Mouse (Mus musculus) heart, adult 9 months (tissue): ENCODE measurements around the gene Ldah.
"Not testable (repeated sequence)": the region's sequence is repeated elsewhere in the genome, so short reads cannot be mapped to it uniquely, and the experiment has no call there.

Source experiments
- DNase-seq, 2 experiments: peaks; one replicate each; pipeline ENCODE4 v3.0.0; 2022; ENCODE audit warnings: low spot score in 2 of 2

Ldah gene

GRCm38 (mm10) chr12:8207978-8208403, at the start of gene Ldah:
Gene Ldah, plus strand, starts transcription at chr12:8208107.
- DNase-seq = peak; percentile 72 to 80

DNA sequence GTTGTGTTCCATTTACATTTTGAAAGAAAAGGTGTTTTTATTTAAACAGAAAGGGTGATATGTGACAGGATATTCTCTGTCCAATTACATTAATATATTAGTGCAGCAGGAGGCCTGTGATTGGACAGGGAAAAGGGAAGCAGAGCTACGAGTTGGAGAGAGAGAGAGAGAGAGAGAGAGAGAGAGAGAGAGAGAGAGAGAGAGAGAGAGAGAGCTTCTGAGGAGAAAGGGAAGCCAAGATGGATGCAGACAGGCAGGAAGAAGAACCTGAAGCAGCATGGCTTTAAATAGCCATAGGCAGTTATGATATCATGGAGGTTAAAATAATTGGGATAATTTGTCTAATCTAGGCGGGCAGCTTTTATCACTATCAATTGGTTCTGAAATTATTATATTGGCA, 40.2 kb upstream of the Ldah start:
- DNase-seq = no peak

DNA sequence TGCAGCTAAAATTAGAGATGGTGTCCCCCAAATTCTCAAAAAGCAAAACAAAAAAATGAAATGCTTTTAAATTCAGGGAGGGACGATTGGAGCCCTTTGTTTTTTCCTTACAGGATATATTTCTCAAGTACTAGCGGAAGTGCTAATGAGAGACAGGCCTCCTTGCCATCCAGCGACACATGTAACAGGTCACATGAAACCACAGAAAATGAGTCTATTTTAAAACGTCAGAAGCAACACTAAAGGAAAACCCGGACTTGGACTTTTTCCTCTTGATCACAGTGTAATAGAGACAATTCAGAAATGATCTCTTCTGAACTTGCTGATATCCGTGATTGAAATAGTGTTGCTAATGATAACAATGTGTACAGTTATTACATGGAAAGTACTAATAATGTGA, 27.0 kb upstream of the Ldah start:
- DNase-seq = no peak

- no peak for DNase-seq
These were observed 26.2 kb upstream of the Ldah start for GRCm38 (mm10) chr12:8181744-8182143.

GRCm38 (mm10) chr12:8184518-8184917, 23.4 kb upstream of the Ldah start:
- DNase-seq = no peak

- no peak for DNase-seq
These were observed 19.7 kb upstream of the Ldah start for GRCm38 (mm10) chr12:8188161-8188560.

GRCm38 (mm10) chr12:8188796-8189535, 18.9 kb upstream of the Ldah start:
- DNase-seq = not testable (repeated sequence)

GRCm38 (mm10) chr12:8189722-8190121, 18.2 kb upstream of the Ldah start:
- no peak for DNase-seq

DNA sequence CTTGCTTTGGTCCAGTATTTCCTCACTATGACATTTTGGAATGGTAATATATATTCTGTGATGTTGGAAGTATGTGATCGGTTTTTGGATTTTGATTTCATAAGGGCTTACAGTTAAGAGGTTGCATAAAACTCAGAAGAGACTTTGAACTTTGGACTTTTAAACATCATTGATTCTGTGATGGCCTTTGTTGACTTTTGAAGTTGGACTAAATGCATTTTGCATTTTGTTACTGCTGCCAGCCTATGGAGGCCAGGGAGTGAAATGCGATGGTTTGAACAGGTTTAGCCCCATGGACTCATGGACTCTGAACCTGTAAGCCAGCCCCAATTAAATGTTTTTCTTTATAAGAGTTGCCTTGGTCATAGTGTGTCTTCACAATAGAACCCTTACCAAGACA, 2.2 kb upstream of the Ldah start:
- DNase-seq = no peak

- no peak for DNase-seq
These were observed 329 bp upstream of the Ldah start for GRCm38 (mm10) chr12:8207578-8207977.

GRCm38 (mm10) chr12:8216392-8217280, 8.7 kb downstream of the Ldah start:
- no peak for DNase-seq

GRCm38 (mm10) chr12:8223036-8223435, 15.1 kb downstream of the Ldah start:
- DNase-seq = no peak

GRCm38 (mm10) chr12:8231101-8231500, 23.2 kb downstream of the Ldah start:
- no peak for DNase-seq

- no peak for DNase-seq
These were observed 24.8 kb downstream of the Ldah start for GRCm38 (mm10) chr12:8232679-8233078.

GRCm38 (mm10) chr12:8242181-8242580, 34.3 kb downstream of the Ldah start:
- DNase-seq = no peak

DNA sequence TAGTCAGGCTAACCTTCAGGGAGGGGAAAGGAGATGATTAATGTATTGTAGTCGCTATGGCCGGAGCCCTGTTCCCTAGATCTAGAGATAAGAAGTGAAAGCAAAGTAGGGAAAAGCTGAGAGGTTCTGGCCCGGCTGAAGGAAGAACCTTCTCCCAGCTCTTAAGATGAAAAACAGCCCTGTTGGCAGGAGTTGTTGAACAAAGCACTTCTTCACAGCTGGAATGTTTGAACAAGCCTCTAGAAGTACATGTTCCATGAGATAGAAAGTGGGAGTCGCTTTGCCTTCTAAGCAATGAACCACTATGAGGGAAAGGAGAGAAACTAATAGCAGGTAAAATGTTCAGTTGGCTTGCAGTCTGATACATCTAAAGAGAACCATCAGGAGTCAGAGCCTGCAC, 36.8 kb downstream of the Ldah start:
- DNase-seq = no peak

GRCm38 (mm10) chr12:8260297-8260696, 52.4 kb downstream of the Ldah start:
- no peak for DNase-seq

- DNase-seq = no peak
These were observed 58.4 kb downstream of the Ldah start for GRCm38 (mm10) chr12:8266311-8266710.

DNA sequence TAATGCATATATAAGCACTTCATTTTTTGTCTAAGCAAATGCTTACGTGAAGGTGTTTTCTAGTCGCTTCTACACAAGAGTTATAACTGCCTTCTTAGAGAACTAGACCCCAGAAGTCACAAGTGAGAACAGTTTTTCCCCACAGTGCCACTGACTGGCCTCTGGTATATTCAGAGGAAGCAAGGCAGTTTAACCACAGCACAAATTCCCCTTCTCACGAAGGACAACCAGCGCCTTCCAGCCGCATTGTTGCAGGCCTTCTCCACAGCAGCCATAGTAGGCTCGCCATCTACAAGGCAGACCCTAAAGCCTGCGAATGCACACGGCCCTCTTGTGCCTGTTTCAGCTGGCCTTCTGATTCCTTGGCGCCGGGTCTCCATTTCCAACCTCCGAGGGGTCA, 61.7 kb downstream of the Ldah start:
- DNase-seq = no peak

DNA sequence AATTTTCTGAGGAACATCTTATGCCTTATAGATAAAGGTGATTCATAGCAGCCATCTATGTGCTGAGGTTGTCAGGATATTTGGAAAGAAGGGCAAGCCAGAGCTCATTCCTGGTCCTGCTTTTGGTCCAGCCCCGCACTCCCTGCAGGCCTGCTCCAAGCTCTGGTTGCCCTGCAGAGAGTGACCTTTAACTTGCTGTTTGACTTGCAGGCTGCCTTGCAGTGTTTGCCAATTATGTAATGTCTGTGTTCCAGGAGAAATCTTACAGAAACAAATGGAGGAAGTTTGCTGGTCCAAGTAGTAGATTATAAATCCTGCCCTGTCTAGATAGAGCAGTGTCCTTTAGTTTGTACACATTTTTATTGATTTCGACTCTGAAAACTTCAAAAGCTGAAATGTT, 63.5 kb downstream of the Ldah start:
- DNase-seq = peak in 1 of 2 experiments; percentile 6

DNA sequence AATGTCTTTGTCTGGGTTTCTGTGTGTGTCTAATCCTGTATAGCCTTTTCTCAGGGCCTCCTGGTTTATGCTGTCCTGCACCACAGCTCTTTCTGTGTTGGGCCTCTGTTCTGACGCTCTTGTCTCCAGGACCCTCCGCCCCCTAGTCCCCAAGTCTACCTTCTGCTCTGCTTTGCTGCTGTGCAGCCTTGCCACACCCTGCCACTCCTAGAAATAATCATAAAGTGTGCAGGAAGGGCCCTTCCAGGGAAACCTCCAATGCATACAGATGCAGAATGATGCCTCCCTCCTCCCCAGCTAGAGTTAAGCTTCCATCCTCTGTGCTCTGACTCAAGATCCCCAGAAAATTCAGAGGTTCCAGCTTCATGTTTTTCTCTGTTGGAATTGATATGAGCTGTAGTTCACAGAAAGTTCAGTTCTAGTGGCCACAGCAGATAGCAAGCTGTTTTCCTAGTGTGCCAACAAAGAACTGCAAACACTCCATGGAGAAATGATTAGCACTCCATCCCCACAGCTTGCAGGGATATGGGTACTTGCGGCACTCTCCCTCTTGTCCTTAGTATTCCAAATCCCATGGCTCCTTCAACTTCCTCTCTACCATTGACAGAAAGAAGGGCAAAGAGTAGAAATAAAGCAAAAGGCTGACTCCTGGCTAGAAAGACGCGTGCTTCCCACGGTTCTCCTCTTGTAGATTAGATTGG, 65.7 kb downstream of the Ldah start:
- no peak for DNase-seq

GRCm38 (mm10) chr12:8275424-8275823, 67.5 kb downstream of the Ldah start:
- no peak for DNase-seq
